Mouse (Mus musculus) kidney, postnatal 14 days (tissue): ENCODE measurements at regions not wholly inside any gene's neighbourhood (a gene's known extent, or its start where the extent isn't known, plus 50 kb on each side); places are given as distances from the start of the nearest gene placed in this dataset.
A peak's percentile ranks its signal among the peaks of the same experiment; 100 is the strongest.
"Not testable (repeated sequence)": the region's sequence is repeated elsewhere in the genome, so short reads cannot be mapped to it uniquely, and the experiment has no call there.

Source experiments
- DNase-seq: peaks from one replicate; pipeline ENCODE4 v3.0.0; 2022; ENCODE audit warnings: mixed read lengths

DNA sequence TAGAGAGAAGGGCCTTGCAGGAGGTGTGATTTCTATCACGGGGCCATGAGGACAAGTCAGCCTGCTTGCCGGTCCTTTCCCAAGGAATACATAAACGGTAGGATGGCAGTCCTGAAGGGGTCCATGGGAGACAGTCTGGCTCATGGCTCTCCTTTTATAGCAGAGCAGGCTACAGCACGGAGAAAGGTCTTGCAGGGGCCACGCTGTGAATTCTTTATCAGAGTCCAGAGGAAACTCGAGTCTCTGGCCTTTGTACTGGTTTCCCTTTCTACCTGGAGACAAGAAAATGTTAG is 1984.0 kb downstream of the 4930444P10Rik start:
- DNase-seq, result no peak

DNA sequence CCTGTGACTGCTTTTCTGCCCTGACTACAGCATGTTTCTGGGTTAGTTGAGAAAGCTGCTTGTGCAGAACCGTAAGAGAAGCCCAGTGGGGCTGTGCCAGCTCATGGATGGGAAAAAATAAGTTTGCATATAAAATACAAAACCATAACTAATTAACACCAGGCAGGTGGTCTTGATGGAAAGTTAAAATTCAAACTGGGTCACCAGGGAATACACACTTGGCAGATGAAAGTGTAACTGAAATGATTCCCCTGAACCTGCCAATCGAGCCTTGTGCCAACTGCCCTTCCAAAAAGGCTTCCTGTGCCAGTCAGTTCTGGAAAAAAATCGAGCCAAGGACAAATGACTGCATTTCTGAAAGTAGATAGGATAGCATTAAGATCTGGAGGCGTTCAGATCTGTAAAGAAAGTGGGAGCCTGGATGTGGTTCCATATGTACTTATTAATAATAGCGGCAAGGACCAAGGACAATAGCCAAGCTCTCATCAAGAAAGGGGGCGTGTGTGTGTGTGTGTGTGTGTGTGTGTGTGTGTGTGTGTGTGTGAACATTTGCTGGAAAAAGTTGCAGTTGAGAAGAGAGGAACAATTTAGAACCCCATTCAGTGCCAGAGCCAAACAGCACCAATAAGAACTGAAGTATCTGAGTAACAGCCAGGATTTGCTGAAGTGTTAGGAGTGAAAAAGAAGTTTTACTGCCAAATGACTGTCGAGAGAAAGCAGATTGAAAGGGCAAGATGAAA is 1984.5 kb downstream of the 4930444P10Rik start:
- DNase-seq, result peak; percentile 20

DNA sequence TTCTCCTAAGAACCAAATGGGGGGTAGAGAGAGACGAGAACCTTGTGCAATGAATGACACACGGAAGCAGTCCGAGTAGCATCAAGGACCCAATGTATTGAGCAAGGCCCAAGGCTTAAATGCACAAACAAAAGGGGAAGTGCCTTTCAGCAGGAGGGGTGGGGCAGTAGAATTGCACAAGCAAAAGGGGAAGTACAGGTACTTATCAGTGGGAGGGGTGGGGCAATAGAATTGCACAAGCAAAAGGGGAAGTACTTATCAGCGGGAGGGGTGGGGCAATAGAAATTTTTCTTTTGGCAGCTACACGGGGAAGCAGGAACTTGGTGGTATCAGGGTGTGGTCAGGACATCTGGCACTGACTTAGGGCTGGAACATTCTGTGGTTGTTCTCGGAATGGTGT is 1987.6 kb downstream of the 4930444P10Rik start:
- DNase-seq, result not testable (repeated sequence)

DNA sequence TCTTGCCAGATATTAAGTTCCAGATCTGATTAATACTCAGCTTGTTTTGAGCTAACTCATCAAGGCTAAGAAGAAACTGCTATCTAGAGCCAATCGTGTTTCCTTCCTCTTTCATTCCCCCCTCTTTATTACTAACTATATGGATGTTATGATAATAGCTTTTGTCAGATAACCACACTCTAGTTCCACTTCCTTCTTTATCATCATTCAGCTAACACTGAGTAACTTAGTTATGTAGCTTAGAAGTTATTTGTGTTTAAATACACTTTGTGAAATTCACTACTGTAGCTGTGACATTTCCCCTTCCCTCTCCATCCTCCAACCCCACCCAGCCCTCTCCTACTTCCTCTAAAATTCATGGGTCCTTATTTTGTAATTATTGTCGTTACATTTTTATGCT is 1988.6 kb downstream of the 4930444P10Rik start:
- DNase-seq, result no peak

DNA sequence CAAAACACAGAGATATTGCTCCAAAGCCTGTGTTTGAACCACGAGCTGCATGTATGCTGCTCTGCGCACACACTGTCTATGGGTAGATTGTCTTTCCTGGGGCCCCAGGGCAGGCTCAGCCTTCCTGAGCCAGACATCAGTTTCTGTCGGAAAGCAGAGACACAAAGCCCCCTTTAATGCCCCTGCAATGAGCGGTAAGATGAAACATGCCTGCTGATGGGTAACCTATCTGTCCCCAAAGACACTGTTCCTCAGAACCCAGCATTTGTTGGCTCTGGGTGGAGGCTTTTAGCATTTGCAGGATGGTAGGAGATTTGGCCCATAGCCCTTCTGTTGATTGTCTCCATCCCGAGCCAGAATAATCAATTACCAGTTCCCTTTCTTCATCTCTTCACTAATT is 1994.1 kb downstream of the 4930444P10Rik start:
- DNase-seq, result no peak

DNA sequence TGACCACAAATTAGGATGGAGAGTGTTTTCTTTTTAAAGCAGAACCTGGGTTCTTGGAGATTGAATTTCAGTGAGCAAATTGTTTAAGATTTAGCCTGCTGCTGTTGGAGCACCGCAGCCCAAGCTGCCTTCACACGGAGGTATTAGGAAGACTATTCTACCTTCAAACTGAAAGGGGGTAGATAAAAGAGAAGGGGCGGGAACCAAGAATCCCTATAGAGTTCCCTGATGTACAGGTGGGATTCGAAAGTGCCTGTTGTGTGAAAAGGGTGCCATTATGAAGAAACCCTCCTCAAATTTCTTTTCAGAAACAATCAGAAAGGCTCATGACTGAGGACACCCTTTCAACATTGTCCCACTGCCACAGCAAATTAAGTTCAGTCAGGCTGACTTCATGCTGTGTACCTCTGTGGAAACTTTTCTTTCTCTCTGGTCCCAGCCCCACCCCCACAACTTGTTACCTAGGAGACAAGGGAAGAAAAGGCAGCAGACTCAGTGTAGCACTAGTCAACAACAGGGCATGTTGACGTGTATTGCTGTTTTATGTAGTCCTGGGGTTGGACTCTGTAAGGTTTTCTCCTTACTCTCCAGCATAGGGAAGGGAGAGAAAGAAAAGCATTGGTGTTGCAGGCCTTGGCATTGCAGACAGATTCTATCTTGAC is 1995.4 kb downstream of the 4930444P10Rik start:
- DNase-seq, result no peak

DNA sequence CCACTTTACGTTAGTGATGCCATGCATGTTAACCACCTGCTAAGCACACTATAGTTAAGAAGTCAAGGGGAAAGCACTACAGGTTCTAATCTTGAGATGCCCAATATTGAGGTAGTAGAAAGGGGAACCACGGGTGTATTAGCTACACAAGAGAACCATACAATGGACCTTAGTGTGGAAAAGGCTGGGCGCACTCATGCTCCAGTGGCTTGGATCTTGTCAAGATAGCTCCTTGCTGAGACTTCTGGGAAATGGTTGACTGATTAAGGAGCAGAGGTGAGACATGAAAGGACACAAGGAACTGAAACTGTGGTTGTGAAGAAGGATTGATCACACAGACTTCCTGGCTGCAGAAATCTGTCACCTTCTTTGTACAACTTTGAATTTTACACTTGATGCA is 2028.3 kb downstream of the 4930444P10Rik start:
- no peak for DNase-seq

DNA sequence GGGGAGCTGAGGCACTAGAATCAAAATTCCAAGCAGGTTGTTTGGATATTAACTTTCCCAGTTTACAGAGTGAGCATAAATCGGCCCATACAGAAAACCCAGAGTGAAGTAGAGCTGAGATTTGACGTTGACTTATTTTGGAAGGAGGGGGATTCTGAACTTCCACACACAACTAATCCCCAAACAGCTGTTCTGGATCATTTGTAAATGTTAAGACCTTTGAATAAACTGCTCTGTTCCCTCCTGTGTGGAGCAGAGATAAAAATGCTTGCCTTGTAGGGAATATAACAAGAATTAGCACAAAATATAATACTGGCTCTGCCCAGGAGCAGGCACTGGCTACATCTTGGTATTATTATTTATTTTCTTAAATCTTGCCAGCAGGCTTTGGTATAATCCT is 2057.0 kb downstream of the 4930444P10Rik start:
- DNase-seq, result no peak

DNA sequence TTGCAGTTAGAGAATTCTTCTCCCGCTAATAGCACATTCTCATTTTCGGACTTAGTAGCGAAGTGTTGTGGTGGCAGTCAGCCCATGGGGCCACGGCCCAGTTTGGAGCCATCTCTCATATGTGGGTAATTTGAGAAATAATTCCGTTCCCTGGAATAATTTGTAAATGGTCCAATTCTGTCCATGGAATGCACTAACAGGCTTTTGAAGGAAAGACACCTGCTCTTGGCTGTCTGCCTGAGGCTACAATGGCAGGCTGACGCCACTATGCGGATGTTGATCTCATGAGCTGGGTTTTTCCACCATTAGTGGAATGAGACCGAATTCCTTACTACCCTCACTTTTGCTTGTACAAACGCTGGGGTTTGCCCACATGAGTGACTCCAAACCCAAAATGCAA is 2081.6 kb downstream of the 4930444P10Rik start:
- peak; percentile 6 for DNase-seq

DNA sequence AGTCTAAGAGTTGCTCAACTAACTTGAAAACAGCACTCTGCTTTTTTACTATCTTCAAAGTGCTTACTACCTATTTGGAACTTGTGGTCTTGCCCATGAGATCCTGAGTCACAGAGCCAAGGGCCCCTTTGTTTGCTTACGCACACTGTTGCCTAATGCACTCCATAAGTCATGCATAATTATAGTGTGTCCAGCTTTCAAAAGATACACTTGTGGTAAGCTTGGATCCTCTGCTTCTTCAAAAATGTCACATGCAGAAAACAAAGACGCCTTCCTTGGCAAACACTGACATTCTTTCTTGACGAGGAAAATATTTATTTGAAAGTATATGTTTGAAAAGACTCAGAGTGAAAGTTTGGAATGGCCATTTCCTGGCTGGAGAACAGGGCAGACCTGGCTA is 2082.3 kb downstream of the 4930444P10Rik start:
- no peak for DNase-seq

DNA sequence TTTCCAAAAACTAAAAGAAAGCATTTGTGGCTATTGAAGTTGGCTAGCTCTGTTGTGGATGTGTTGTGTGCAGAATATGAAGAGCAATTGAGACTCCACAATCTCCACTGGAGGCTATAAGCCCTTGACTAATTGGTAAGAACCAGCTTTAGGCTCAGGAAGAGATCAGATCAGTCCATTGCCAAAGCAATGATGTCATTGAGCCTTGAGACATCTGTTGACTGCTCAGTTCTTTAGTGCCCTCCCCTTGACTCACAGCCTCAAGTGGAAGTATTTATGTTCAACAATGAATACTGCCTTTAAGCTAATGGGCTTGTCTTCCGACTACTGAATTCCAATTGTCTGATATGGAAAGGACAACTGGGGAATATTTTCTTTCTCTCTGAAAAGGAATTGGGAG is 2090.6 kb downstream of the 4930444P10Rik start:
- DNase-seq, result no peak

DNA sequence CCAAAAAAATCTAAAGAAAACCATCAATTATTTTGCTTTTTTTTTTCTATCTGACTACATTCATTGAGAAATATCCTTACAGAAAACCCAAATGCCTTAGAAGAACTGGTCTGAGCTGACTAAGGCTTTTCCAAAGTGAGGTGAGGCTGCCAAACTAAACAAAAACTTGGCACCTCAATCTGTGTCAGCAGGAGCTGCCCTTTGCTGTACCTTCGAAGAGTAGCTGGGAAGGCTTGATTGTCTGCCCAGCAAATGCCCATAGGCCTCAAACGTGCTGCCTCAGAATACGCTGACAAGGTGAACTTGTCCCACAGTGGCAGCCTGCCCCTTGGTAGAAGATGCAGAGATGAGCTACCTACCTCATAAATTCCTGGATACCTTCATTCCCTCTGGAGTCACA is 2091.7 kb downstream of the 4930444P10Rik start:
- peak; percentile 6 for DNase-seq

DNA sequence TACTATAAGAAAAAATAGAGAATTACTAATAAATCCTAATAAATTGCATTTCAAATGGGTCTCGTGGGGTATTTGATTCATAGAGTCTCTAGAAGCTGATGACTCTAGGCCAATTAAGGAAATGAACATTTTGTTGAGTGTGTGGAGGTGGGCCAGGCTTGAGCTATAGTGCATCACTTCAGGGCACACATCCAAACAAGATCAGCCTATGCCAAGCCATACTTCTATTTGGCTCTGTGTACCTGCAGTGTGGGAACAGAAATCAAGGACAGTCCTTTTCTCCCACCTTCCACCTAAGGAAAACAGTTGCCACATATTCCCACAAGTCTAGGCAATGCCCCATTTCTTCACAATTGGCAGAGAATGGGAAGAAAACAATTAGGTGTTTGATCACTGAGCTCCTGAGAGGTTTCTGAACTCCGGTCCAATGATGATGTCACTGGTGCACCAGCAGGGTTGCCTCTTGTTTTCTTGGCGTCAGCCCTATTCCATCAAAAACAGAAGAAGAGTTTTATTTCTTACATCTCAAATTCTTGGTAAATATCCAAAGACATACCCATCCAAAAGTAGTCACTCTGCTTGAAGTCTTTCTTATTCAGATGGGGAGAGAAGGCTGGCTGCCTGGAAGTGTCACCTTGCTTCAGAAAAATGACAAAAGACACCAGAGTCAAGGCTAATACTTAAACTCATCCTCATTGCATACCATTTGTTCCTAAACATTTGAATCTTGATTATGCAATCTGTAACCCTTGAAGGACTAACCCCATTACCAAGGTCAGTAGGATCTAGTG is 2092.3 kb downstream of the 4930444P10Rik start:
- no peak for DNase-seq

DNA sequence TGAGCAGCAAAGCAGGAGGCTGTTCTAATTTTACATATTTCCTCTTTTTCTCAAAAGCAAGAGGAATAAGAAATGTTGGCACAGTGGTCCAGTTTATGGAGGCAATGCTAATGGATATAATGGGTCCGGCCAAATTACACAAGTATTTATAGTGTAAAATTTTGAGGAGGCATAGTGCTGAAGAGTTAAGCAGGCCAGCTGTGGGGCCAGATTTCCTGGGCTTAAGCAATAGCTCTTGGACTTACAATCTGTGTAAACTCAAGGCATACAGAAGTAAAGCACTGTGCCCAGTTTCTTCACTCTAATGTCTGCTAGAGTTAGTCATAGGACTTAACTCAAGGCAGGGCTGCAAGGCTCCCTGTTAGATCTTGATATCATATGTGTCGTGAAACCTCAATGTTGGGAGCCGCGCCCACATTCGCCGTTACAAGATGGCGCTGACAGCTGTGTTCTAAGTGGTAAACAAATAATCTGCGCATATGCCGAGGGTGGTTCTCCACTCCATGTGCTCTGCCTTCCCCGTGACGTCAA is 2094.9 kb downstream of the 4930444P10Rik start:
- DNase-seq, result no peak

DNA sequence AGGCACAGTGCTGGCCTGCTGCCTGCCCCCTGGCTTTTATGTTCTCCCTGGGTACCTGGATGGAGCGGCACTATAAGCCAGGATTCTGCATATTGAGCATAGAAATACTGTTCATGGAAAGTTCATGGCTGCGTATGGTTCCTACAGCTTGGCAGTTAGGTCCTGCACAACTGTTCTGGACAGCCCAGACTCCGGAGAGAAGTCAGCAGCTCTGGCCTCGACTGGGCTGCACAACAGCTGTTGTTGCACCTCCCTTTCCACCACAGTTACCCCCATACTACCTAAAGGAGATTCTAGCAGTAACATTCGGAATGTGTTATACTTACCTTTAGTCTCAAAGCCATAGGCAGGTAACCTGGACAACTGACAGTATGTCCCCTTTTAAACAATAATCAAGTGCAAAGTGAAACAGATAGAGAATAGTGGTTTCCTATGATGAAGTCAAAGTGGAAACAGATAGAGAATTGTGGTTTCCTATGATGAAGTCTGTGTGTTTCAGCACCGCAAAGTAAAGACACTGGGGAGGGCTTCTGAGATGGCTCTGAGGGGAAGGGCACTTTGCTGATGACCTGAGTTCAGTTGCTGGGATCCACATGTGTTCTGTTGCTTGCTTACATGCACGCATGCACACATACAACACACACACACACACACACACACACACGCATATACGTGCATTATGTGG is 2099.2 kb downstream of the 4930444P10Rik start:
- DNase-seq, result no peak

DNA sequence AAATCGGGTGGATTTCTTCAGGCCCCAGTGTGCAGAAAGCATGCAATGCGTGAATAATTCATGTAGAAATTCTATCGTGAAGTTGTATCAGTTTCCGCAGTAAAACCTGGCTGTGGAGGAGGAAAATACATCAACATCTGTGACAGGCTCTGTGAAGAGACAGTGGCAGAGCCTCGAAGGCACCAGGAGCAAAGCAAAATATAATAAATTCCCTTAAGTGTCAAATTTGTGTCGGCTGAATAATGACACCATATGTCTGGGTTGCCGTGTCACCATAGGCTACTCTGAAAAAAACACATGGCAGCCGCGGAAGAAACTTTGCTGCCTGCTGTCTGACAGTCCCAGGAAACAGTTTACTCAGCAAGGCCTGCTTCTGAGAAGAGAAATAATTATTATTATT is 2100.1 kb downstream of the 4930444P10Rik start:
- DNase-seq, result no peak

DNA sequence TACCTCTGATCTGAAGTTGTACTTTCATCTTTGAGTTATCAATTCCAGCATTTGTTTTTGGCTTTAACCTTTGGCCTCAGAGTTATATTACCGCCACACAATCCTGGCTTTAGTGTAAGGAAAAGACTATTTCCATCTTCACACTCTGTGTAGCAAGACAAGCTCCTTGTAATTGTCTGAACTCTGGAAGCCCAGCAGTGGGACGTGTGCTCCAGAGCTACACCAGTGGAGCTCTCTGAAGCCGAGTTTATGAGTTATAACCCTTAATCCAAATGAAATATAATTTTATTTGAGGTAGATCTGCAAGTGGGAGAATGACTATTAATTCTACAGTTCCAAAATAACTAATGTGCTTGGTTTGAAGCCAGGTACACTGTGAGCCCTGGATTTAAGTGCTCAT is 2103.8 kb downstream of the 4930444P10Rik start:
- no peak for DNase-seq

DNA sequence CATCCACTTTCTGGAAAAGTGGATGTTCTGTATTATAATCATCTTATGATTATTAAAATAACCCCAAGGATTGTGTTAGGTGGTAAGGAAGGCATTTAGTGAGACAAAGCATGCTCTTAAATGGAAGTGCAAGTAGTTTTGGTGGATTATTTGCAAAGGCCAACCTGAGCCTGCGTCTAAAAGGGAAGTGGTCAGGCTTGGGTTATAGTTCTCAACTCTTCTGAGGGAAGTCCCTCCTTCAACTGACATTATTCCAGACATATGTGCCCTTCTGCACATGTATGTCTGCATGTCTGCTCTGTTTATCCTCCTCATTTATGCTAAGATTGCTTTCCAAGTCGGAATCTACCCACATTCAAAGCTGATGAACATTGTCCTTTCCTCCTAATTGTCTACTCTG is 2108.3 kb downstream of the 4930444P10Rik start:
- DNase-seq, result no peak

DNA sequence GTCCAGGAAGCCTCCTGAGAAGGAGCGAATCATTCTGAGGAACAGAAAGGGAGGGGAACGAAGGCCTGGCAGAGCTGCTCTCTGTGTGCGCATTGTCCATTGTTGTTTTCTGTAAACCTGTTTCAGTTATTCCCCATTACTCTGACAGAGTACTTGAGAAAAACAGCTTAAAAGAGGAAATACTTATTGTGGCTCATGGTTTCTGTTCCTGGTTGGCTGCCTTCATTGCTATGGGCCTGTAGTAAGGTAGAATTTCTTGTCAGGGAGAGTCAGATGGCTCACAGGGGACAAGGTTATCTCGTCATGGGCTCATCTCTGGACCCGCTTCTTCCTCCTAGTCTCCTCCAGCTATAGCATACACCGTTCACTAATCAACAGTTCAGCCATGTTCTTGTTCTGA is 2112.9 kb downstream of the 4930444P10Rik start:
- DNase-seq, result no peak

DNA sequence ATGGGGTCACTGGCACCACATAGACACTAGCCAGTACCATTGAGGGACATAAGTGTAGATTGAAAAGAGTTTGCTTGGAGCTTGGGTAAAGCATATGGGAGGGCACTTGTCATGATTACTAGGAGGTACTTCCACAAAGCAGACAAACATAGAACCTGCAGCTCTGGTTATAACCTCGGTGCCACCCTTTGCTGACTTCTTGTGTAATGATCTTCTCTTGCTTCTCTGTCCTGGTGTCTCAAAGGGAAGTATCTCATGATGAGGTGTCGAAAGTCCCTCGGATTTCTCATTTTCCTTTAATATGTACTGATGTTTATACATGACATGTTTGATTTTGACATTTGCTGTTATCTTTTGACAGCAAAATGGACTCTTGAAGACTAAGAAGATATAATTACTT is 2114.5 kb downstream of the 4930444P10Rik start:
- no peak for DNase-seq

DNA sequence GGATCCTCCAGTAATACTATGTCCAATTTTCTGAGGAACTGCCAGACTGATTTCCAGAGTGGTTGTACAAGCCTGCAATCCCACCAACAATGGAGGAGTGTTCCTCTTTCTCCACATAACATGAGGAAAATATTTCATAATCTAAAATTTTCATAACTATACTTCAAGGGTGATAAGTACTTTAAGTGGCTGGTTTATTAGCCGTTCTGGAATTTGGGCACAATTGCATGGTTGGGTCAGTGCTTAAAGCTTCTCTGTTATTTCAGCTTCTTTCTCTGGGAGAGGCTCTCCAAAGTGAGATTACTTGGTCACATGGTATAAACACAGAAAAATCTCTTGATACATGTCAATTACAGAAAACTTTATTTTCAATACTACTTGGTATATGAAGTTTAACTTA is 2115.9 kb downstream of the 4930444P10Rik start:
- DNase-seq, result no peak

DNA sequence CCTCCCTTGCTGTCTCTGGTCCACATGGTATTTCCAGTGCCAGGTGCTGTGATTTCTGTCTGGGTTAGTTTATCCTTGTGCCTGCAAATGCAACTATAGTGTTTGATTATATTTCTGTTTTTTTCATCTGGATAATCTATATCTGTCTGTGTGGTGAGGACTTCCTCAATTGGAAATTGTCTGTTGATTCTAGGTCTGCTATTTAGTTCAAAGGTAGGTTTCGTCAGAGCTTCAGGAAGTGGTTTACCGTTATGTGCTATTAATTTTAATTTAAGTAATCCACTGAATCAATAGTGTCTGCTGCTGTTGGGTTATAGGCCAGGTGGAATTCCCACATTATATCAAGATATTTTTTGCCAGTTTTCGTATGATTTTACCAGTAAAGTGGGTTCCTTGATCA is 2143.9 kb downstream of the 4930444P10Rik start:
- DNase-seq, result no peak

DNA sequence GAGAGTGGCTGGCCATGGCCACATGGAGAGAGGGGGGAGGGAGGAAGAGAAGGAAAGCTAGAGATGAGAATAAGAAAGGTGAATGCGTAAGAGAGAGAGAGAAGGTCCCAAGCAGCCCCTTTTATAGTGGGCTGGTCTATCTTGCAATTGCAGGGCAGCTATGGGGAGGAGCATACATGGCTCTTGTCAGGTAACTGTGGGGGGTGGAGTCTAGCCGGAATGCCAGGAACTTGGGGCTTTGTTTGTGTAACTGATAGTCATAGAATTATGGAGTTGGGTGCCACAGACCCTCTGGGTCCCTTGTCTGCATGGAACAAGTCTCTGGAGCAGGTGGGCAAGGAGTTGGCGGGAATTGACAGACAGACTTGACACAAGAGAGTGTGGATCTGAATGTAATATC is 2151.8 kb downstream of the 4930444P10Rik start:
- no peak for DNase-seq
